Mouse (Mus musculus): ENCODE measurements around the gene Csmd2.

- no peak for TF ChIP-seq ZC3H11A (IDR thresholded peaks at IDR 0.05; ENCODE audit: borderline replicate concordance, low read depth, low read length)
- TF ChIP-seq CHD2 (IDR thresholded peaks at IDR 0.05; ENCODE audit: low read depth, low read length) = no peak
Measured at GRCm38 (mm10) chr4:128273146-128273545, 285.5 kb downstream of the Csmd2 start.
